Mouse (Mus musculus) natural killer cell, adult 2 months (primary cell): ENCODE data around the gene Rps15.

Experiments used
- DNase-seq, 2 experiments: peaks; one replicate each; pipeline ENCODE4 v3.0.0; 2022; ENCODE audit warnings: low spot score in 2 of 2

The Rps15 gene

DNA sequence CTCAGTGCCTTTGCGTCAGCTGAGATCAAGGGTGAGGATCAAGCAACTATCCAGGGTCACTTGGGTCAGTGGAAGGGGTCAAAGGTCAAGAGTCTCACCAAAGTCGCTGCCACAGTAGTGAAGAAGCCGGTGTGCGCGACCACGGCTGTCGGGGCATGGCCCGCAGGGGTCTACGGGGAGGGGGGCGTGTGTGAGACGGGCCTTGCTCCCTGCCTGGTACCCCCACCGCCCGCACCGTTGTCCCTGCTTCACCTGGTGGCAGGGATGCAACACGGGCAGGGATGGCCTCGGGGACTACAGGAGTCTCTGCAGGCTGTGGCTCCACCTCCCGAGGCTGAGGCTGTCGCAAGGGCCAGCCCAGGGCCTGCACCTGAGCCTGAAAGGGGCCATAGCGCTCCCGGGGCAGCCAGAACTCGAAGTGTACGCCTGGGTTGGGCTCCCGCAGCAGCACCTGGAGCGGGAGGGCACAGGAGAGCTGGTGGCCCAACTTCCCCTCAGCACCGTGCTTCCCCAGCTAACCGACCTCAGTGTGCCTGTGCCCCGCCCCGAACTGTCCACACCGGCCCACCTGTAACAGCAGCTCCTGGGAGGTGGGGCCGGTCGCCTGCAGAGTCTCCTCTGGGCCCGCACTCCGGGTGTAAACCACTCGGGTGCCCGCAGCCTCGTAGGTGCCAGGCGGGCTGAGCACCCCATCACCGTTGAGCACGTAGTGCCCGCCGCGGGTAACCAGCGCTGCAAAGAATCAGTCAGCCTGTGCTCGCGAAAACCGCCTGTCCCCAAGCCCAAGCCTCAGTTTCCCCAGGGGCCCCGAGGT lies 49.4 kb downstream of the Rps15 start:
- DNase-seq = no peak

DNA sequence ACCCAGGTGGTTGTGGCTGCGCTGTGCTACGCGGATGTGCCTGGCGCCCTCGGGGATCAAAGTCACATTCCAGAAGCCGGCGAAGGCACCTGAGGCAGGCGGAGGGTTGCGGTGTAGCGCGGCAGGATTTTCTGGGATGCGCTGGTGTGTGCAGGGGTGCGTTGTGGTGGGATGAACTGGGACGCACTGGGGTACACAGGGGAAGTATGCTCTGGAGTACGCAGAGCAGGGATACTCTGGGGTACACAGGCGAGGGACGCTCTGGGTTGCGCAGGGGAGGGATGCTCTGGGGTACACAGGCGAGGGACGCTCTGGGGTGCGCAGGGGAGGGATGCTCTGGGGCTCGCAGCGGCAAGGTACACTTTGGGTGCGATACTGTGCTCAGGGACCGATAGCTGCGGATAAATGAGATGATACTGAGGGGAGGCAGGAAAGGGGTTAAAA lies 50.1 kb downstream of the Rps15 start:
- no peak for DNase-seq

DNA sequence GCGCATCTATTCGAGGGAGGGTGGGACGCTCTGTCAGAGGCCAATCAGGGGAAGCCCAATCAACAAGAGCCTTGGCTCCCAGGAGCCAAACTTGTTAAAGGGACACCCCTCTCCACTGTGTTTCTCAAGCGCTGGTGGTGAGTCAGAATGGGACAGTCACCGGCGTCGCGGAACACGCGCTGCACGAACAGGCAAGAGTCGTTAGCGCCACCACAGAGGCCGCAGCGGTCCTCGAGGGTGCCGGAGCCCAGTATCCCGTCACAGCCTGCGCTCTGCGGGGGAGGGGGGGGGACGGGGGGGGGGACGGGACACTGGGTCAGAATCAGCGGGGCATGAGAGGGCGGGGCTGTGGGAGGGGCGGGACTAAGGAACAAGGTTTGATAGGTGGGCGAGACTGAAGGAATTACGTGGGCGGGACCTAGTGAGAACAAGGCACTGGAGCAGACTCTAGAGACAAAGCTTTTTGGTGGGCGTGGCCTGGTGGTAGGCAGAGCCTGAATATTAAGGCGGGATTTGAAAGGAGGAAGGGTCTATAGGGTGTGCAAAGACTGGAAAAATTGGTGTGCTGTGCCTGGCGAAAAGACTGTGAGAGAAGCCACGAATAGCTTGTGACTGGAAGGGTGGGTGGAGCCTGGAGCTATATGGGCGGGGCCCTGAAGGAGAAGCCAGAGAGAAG lies 50.6 kb downstream of the Rps15 start:
- peak; percentile 76 to 81 for DNase-seq

GRCm38 (mm10) chr10:80343425-80343895 lies 51.2 kb downstream of the Rps15 start:
- no peak for DNase-seq
